Mouse (Mus musculus): Measurements from ENCODE around the gene Klrb1b. TPM values are rescaled to one million over a fixed set of nuclear protein-coding genes. Genes with fewer than 3 reads are reported as not detected.
"Not testable (repeated sequence)": the region's sequence is repeated elsewhere in the genome, so short reads cannot be mapped to it uniquely, and the experiment has no call there.

The Klrb1b gene
- polyA plus RNA-seq, 1 experiment from 2014 or later: 0.35 TPM

DNA sequence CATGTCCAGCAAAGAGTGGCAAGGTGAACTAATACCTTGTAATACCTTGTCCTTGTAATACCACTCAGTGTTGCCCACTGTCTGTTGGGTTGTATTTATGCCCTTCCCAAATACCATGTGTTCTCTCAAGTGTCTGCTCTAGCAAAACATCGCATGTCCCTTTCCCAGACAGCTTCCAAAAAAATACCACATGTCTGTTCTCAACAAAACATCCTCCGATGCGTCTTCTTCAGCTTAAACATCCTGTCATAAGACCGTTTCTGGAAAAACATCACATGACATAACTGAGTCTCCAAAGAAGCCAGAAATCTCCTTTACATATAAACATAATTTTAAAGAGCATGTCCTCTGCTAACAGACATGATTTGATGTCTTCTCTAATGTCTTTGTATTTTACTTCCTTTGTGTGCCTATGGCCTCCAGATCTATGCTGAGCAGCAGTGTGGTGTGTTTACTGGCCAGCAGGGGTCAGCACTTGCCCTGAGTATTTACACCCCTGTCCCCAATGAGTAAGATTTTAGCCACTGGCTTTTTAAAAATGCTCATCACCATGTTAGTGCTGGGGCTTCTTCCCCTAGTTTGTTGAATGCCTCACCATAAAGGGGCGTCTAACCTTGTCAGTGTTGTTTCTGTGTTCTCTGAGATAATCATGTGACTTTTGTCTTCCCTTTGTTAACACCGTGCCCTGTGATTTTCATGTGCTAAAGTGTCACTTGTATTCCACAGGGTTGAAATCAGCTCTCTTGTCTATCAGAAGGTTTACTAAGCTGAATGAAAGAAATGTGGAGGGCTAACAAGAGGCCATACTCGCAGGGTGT lies 21.1 kb downstream of the Klrb1b start:
- peak; percentile 72 for DNase-seq (ENCODE audit: low spot score)

DNA sequence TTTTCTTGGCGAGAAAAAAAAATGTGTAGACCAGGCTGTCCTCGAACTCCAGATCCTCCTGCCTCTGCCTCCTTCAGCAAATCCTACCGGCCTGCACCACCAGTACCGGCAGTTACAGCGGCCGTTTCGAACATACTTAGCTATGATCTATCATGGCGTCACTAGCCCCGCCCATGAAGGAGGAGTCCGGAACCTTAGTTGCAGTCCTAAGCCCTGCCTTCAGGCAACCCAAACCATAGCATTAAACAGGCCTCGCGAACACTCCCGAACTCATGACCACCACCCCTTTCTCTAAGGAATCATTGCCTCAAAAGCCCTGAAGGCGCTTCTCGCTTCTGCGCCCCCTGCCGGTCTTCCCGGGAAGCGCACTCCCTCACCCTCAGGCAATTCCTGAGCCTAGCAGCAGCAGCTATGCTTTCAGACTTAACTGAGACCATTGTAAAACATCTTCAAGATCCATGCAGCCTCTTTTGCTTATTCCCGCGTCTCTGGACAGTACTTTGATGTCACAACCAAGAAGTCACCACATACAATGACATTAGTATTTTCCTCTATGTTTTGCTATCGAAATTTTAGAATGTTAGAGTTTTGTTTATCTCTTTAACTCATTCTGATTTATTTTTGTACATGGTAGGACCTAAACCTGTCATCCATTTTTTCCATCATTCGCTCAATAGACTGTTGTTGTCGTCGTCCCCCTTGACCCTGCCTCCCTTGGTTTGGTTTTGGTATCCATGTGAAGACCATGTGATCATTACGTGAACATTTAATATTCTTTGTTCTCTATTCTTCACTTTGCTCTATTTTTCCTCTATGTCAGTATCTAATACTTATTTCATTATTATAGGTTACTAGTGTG lies 22.9 kb downstream of the Klrb1b start:
- ATAC-seq (peak; percentile 92), DNase-seq (ENCODE audit: low spot score) (peak; percentile 99)
- Histone ChIP-seq H3K4me2 (replicated peaks; ENCODE audit: low read depth, low read length) (peak overlapping the region; percentile 56), H3K36me3 (ENCODE audit: insufficient read depth, low read length) (no peaks in the 10 kb centered on the region), H3K4me3 (ENCODE audit: low read depth, low read length) (peak overlapping the region; percentile 19), H3K27me3 (replicated peaks; ENCODE audit: insufficient read depth, low read length) (no peaks in the 10 kb centered on the region), H3K4me1 (ENCODE audit: insufficient read depth, low read depth, low read length) (no peaks in the 10 kb centered on the region), H3K9me3 (ENCODE audit: low read length) (no peaks in the 10 kb centered on the region), H3K27ac (ENCODE audit: low read length) (no peak overlapping the region), H3K9ac (replicated peaks; ENCODE audit: low read depth) (no peak overlapping the region)
- 8% methylated on average over 25 of the region's 26 CpGs for WGBS
- TF ChIP-seq CTCF (IDR thresholded peaks at IDR 0.05): peak; percentile 99
- peak; percentile 50; the same call in 1 of the 2 replicates for TF ChIP-seq EP300 (IDR thresholded peaks at IDR 0.05)

More for the DNA sequence above, 21.1 kb downstream of the Klrb1b start:
- ATAC-seq; H3K36me3 ChIP-seq (ENCODE audit: insufficient read depth, low read length); H3K4me3 ChIP-seq (ENCODE audit: low read depth, low read length); H3K27ac ChIP-seq (ENCODE audit: low read length); H3K4me2 ChIP-seq (replicated peaks; ENCODE audit: low read depth, low read length); H3K9me3 ChIP-seq (ENCODE audit: low read length); H3K4me1 ChIP-seq (ENCODE audit: insufficient read depth, low read depth, low read length); H3K27me3 ChIP-seq (replicated peaks; ENCODE audit: insufficient read depth, low read length); H3K9ac ChIP-seq (replicated peaks; ENCODE audit: low read depth): not testable (repeated sequence)
- peak; percentile 72 for TF ChIP-seq CTCF (IDR thresholded peaks at IDR 0.05)
- 53% methylated on average over 7 of the region's 7 CpGs for WGBS

GRCm38 (mm10) chr6:128802557-128802956 lies 23.6 kb downstream of the Klrb1b start:
- no peaks in the 10 kb centered on the region for H3K27me3 ChIP-seq (replicated peaks; ENCODE audit: insufficient read depth, low read length)
- H3K4me3 ChIP-seq (ENCODE audit: low read depth, low read length): peak overlapping the region; percentile 19
- DNase-seq (ENCODE audit: low spot score) (peak; percentile 9), ATAC-seq (peak; percentile 14)
- no peak overlapping the region; the same call in 1 of the 2 replicates for H3K9ac ChIP-seq (replicated peaks; ENCODE audit: low read depth)
- no peaks in the 10 kb centered on the region for H3K36me3 ChIP-seq (ENCODE audit: insufficient read depth, low read length)
- no peak overlapping the region; the same call in 1 of the 2 replicates for H3K27ac ChIP-seq (ENCODE audit: low read length)
- no peaks in the 10 kb centered on the region for H3K4me1 ChIP-seq (ENCODE audit: insufficient read depth, low read depth, low read length)
- no peak for TF ChIP-seq CTCF (IDR thresholded peaks at IDR 0.05)
- no peak for TF ChIP-seq EP300 (IDR thresholded peaks at IDR 0.05)
- 11% methylated on average over 10 of the region's 10 CpGs for WGBS
- H3K4me2 ChIP-seq (replicated peaks; ENCODE audit: low read depth, low read length): peak overlapping the region; percentile 56
- H3K9me3 ChIP-seq (ENCODE audit: low read length): no peaks in the 10 kb centered on the region

GRCm38 (mm10) chr6:128800696-128801095 lies 25.4 kb downstream of the Klrb1b start:
- H3K9me3 ChIP-seq (ENCODE audit: low read length); H3K27me3 ChIP-seq (replicated peaks; ENCODE audit: insufficient read depth, low read length); H3K4me3 ChIP-seq (ENCODE audit: low read depth, low read length); H3K36me3 ChIP-seq (ENCODE audit: insufficient read depth, low read length); H3K4me1 ChIP-seq (ENCODE audit: insufficient read depth, low read depth, low read length); ATAC-seq; H3K9ac ChIP-seq (replicated peaks; ENCODE audit: low read depth); DNase-seq (ENCODE audit: low spot score); H3K27ac ChIP-seq (ENCODE audit: low read length); H3K4me2 ChIP-seq (replicated peaks; ENCODE audit: low read depth, low read length): not testable (repeated sequence)
- WGBS: 78% methylated on average over 5 of the region's 5 CpGs

- DNase-seq (ENCODE audit: low spot score): no peak
- H3K27me3 ChIP-seq (replicated peaks; ENCODE audit: insufficient read depth, low read length): no peaks in the 10 kb centered on the region
- no peak overlapping the region for H3K27ac ChIP-seq (ENCODE audit: low read length)
- ATAC-seq: no peak
- peak overlapping the region; percentile 48 for H3K4me2 ChIP-seq (replicated peaks; ENCODE audit: low read depth, low read length)
- H3K4me1 ChIP-seq (ENCODE audit: insufficient read depth, low read depth, low read length): no peaks in the 10 kb centered on the region
- 14% methylated on average over 7 of the region's 7 CpGs for WGBS
- H3K4me3 ChIP-seq (ENCODE audit: low read depth, low read length): peak overlapping the region; percentile 62; the same call in 1 of the 2 replicates
- no peak for TF ChIP-seq CTCF (IDR thresholded peaks at IDR 0.05)
- TF ChIP-seq EP300 (IDR thresholded peaks at IDR 0.05): no peak
- H3K36me3 ChIP-seq (ENCODE audit: insufficient read depth, low read length): no peaks in the 10 kb centered on the region
- no peaks in the 10 kb centered on the region for H3K9me3 ChIP-seq (ENCODE audit: low read length)
- peak overlapping the region; percentile 77; the same call in 1 of the 2 replicates for H3K9ac ChIP-seq (replicated peaks; ENCODE audit: low read depth)
Observed at GRCm38 (mm10) chr6:128799896-128800270, 26.2 kb downstream of the Klrb1b start.
